Mouse (Mus musculus): ENCODE results near the gene Eif2b1.
"Not testable (repeated sequence)": the region's sequence is repeated elsewhere in the genome, so short reads cannot be mapped to it uniquely, and the experiment has no call there.

DNA sequence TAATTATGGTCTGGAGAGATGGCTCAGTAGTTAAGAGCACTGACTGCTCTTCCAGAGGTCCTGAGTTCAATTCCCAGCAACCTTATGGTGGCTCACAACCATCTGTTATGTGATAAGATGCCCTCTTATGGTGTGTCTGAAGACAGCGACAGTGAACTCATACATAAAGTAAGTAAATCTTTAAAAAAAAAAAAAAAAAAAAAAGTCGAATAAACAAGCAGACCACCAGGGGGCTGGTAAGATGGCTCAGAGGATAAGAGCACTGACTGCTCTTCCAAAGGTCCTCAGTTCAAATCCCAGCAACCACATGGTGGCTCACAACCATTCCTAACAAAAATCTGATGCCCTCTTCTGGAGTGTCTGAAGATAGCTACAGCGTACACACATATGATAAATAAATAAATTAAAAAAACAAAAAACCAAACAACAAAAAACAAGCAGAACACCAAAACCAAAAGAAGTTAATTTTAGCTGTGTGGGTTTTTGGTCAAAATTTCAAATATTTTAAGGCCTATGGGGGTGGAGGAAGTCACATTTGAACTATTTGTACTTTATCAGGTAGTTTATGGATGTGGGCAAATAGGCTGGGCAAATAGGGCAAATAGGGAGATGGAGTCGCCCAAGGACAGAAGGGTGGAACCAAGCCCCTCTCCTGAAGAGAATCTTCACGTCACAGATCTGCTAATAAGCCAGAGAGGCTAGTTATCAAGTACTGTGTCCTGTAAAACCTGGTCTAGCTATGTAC lies 27.4 kb downstream of the Eif2b1 start:
- TF ChIP-seq CTCF (IDR thresholded peaks at IDR 0.05; ENCODE audit: borderline replicate concordance, extremely low read depth, insufficient read depth, insufficient read length); POLR2A (IDR thresholded peaks at IDR 0.05; ENCODE audit: borderline replicate concordance, extremely low read depth, insufficient read depth, insufficient read length, poor library complexity, severe bottlenecking): not testable (repeated sequence)

Measured in brain, embryonic 14.5 days (tissue).